Mouse (Mus musculus): Measurements from ENCODE around the gene Fbxo30. TPM values are rescaled to one million over a fixed set of nuclear protein-coding genes. Genes with fewer than 3 reads are reported as not detected.

Gene Fbxo30
- total and polyA plus RNA-seq, 3 experiments = 2.7 to 55.6 (median 26.9) TPM

- Histone ChIP-seq H3K36me3 (replicated peaks) (no peaks in the 10 kb centered on the region), H3K4me3 (ENCODE audit: low read depth, low read length) (no peak overlapping the region), H3K27me3 (ENCODE audit: insufficient read depth, low read length) (no peaks in the 10 kb centered on the region), H3K4me1 (ENCODE audit: insufficient read depth, low read depth, low read length) (peaks cover 48% of the 10 kb centered on the region), H3K9me3 (replicated peaks) (no peaks in the 10 kb centered on the region)
- ATAC-seq (ENCODE audit: extremely low read depth, insufficient number of reproducible peaks, low FRiP score, poor library complexity, severe bottlenecking) (no peak), DNase-seq (ENCODE audit: low spot score) (no peak)
- TF ChIP-seq GATA2 (IDR thresholded peaks at IDR 0.05; ENCODE audit: borderline replicate concordance, low read depth, low read length) (no peak), POLR2AphosphoS5 (IDR thresholded peaks at IDR 0.05; ENCODE audit: insufficient replicate concordance, low read depth, low read length) (no peak), TAL1 (conservative IDR thresholded peaks at IDR 0.05; ENCODE audit: low read depth, low read length) (no peak), CTCF (IDR thresholded peaks at IDR 0.05; ENCODE audit: low read depth, low read length) (no peak), GATA1 (IDR thresholded peaks at IDR 0.05; ENCODE audit: borderline replicate concordance, low read length) (no peak)
Measured at GRCm38 (mm10) chr10:11319446-11319970, 38.4 kb downstream of the Fbxo30 start.

- Histone ChIP-seq H3K4me1 (ENCODE audit: insufficient read depth, low read depth, low read length) (peaks cover 62% of the 10 kb centered on the region), H3K36me3 (replicated peaks) (no peaks in the 10 kb centered on the region), H3K27me3 (ENCODE audit: insufficient read depth, low read length) (no peaks in the 10 kb centered on the region), H3K9me3 (replicated peaks) (no peaks in the 10 kb centered on the region), H3K4me3 (ENCODE audit: low read depth, low read length) (no peak overlapping the region)
- ATAC-seq (ENCODE audit: extremely low read depth, insufficient number of reproducible peaks, low FRiP score, poor library complexity, severe bottlenecking) (peak; percentile 40), DNase-seq (ENCODE audit: low spot score) (no peak)
- TF ChIP-seq CTCF (IDR thresholded peaks at IDR 0.05; ENCODE audit: low read depth, low read length) (no peak), TAL1 (conservative IDR thresholded peaks at IDR 0.05; ENCODE audit: low read depth, low read length) (peak; percentile 62; the same call in 1 of the 2 replicates)
Measured at GRCm38 (mm10) chr10:11322316-11322715, 41.2 kb downstream of the Fbxo30 start.

- TF ChIP-seq GATA1 (IDR thresholded peaks at IDR 0.05; ENCODE audit: borderline replicate concordance, low read length) (no peak), TAL1 (conservative IDR thresholded peaks at IDR 0.05; ENCODE audit: low read depth, low read length) (peak; percentile 81), POLR2AphosphoS5 (IDR thresholded peaks at IDR 0.05; ENCODE audit: insufficient replicate concordance, low read depth, low read length) (peak; percentile 78; the same call in 1 of the 2 replicates)
- H3K4me3 ChIP-seq (ENCODE audit: low read depth, low read length) = peak overlapping the region; percentile 25; the same call in 1 of the 2 replicates
- peaks cover 61% of the 10 kb centered on the region for H3K4me1 ChIP-seq (ENCODE audit: insufficient read depth, low read depth, low read length)
- ATAC-seq (ENCODE audit: extremely low read depth, insufficient number of reproducible peaks, low FRiP score, poor library complexity, severe bottlenecking) (peak; percentile 90), DNase-seq (ENCODE audit: low spot score) (peak; percentile 63)
- no peaks in the 10 kb centered on the region for H3K36me3 ChIP-seq (replicated peaks)
- H3K9me3 ChIP-seq (replicated peaks) = no peaks in the 10 kb centered on the region
- no peaks in the 10 kb centered on the region for H3K27me3 ChIP-seq (ENCODE audit: insufficient read depth, low read length)
Measured at GRCm38 (mm10) chr10:11323202-11323898, 42.2 kb downstream of the Fbxo30 start.

- no peak overlapping the region for H3K4me3 ChIP-seq (ENCODE audit: low read depth, low read length)
- H3K36me3 ChIP-seq (replicated peaks) = no peaks in the 10 kb centered on the region
- ATAC-seq (ENCODE audit: extremely low read depth, insufficient number of reproducible peaks, low FRiP score, poor library complexity, severe bottlenecking) (no peak), DNase-seq (ENCODE audit: low spot score) (no peak)
- TF ChIP-seq GATA2 (IDR thresholded peaks at IDR 0.05; ENCODE audit: borderline replicate concordance, low read depth, low read length) = no peak
- TF ChIP-seq CTCF (IDR thresholded peaks at IDR 0.05; ENCODE audit: low read depth, low read length) = 0 out of 2 replicates have a peak, but pooled peaks have one; percentile 16
- H3K9me3 ChIP-seq (replicated peaks) = no peaks in the 10 kb centered on the region
- peaks cover 44% of the 10 kb centered on the region for H3K4me1 ChIP-seq (ENCODE audit: insufficient read depth, low read depth, low read length)
- no peaks in the 10 kb centered on the region for H3K27me3 ChIP-seq (ENCODE audit: insufficient read depth, low read length)
Measured at GRCm38 (mm10) chr10:11326526-11326925, 45.4 kb downstream of the Fbxo30 start.

GRCm38 (mm10) chr10:11343205-11344141 is 62.3 kb downstream of the Fbxo30 start, which contains the start of gene Epm2a:
Epm2a (plus strand) TSS chr10:11343404.
- no peaks in the 10 kb centered on the region for H3K36me3 ChIP-seq (replicated peaks)
- peaks cover 28% of the 10 kb centered on the region for H3K4me1 ChIP-seq (ENCODE audit: insufficient read depth, low read depth, low read length)
- no peaks in the 10 kb centered on the region for H3K9me3 ChIP-seq (replicated peaks)
- H3K27me3 ChIP-seq (ENCODE audit: insufficient read depth, low read length) = no peaks in the 10 kb centered on the region
- TF ChIP-seq GATA2 (IDR thresholded peaks at IDR 0.05; ENCODE audit: borderline replicate concordance, low read depth, low read length) (no peak), POLR2AphosphoS5 (IDR thresholded peaks at IDR 0.05; ENCODE audit: insufficient replicate concordance, low read depth, low read length) (no peak)
- peak within 1 kb of the TSS; percentile 77 for H3K4me3 ChIP-seq (ENCODE audit: low read depth, low read length)
- DNase-seq (ENCODE audit: low spot score) (peak; percentile 70), ATAC-seq (ENCODE audit: extremely low read depth, insufficient number of reproducible peaks, low FRiP score, poor library complexity, severe bottlenecking) (peak; percentile 79)
